Mouse (Mus musculus) subcutaneous adipose tissue, adult 2 months (tissue): Measurements from ENCODE around the gene Epb41l4b. TPM values are rescaled to one million over a fixed set of nuclear protein-coding genes. Genes with fewer than 3 reads are reported as not detected.

Experiments
- polyA plus RNA-seq: library from polyadenylated mRNA; depleted of rRNA; stranded (reverse); fragments of >200 nt; gene quantifications from 2 replicates; pipeline ENCODE4 v1.2.3, GENCODE M21; 2012; ENCODE audit warnings: low replicate concordance; rRNA removed

Epb41l4b gene
- 0.57 and 11.6 TPM in 2 replicates for polyA plus RNA-seq

GRCm38 (mm10) chr4:57143026-57143937 is at the start of gene Epb41l4b:
Epb41l4b (minus strand) TSS chr4:57143437.

DNA sequence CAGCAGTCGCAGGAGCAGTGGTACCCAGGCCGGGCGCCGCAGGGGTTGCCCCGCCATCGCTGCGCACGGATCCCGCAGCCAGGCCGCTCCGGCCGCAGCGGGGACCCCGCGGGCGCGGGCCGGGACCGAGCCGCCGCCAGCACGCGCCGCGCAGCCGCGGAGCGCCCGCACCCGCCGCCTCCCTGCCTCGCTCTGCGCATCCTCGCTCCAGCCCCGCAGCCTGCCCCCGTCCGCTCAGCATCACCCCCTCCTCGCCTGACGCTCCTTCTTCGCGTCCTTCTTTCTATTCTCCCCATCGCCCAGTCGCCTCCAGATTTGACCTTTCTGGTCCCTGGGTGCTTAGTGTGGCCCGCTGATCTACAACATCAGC is 153.0 kb downstream of the Epb41l4b start, which contains the start of gene Frrs1l:
Gene Frrs1l, minus strand, starts transcription at position 177 of the 370 bp plus-strand sequence.

DNA sequence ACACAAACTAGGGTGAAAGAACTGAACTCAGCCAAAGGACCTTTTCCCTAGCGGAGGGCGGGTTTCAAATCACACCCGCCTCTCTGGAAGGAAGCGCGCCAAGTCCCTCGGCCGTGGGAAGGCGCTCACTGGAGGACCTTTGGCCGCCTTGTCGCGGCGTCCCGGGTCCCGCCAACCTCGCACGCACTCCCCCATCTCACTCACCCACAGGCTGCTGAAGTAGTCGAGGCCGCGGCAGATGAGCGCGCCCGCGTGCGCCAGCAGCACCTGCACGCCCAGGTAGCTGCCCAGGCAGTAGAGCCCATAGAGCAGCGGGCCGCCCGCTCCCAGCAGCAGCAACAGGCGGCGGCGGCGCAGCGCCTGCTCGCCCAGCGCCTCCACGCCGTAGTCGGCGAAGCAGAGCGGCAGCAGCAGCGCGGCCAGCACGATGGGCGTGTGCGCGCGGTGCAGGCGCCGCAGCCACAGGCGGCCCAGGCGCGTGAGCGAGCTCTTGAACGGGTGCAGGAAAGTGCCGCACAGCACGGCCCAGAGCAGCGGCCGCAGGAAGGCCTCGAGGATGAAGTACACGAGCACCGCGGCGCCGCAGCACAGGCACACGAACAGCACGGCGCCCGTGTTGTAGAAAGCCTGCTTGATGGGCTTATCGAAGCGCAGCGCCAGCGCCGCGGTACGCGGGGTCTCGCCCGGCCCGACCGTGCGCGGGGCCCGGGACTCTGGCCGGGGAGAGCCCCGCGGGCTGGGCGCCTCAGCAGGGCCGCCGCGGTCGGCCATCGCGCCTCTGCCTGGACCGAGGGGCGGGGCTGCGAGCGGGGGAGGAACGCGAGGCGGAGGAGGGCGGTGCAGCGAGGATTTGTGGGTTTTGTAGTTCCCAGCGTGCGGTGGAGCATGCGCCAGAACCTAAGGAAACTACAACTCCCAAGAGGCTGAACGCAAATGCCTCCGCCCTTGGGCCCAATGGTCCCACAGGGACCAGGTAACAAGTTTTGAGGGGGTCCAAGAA is 196.3 kb downstream of the Epb41l4b start, which contains the start of gene Tmem245:
Gene Tmem245, minus strand, starts transcription at position 797 of the 1,000 bp plus-strand sequence.

Other genes with a start within 250 kb of the Epb41l4b start
- 17.2 and 19.6 TPM in 2 replicates for gene Tmem245, start 196.0 kb downstream of the Epb41l4b start, polyA plus RNA-seq
- gene Frrs1l, start 153.0 kb downstream of the Epb41l4b start, polyA plus RNA-seq, result 0.13 TPM in 1 of 2 replicates, not detected in the other
- gene Ptpn3, start 158.4 kb upstream of the Epb41l4b start, polyA plus RNA-seq, result 3.8 and 9.0 TPM in 2 replicates